Mouse (Mus musculus) thymus, postnatal 4 days (tissue): ENCODE data around the gene Gm20388.
A peak's percentile ranks its signal among the peaks of the same experiment; 100 is the strongest.

Source experiments
- DNase-seq: peaks from one replicate; pipeline ENCODE4 v3.0.0; 2021

Gm20388 gene

DNA sequence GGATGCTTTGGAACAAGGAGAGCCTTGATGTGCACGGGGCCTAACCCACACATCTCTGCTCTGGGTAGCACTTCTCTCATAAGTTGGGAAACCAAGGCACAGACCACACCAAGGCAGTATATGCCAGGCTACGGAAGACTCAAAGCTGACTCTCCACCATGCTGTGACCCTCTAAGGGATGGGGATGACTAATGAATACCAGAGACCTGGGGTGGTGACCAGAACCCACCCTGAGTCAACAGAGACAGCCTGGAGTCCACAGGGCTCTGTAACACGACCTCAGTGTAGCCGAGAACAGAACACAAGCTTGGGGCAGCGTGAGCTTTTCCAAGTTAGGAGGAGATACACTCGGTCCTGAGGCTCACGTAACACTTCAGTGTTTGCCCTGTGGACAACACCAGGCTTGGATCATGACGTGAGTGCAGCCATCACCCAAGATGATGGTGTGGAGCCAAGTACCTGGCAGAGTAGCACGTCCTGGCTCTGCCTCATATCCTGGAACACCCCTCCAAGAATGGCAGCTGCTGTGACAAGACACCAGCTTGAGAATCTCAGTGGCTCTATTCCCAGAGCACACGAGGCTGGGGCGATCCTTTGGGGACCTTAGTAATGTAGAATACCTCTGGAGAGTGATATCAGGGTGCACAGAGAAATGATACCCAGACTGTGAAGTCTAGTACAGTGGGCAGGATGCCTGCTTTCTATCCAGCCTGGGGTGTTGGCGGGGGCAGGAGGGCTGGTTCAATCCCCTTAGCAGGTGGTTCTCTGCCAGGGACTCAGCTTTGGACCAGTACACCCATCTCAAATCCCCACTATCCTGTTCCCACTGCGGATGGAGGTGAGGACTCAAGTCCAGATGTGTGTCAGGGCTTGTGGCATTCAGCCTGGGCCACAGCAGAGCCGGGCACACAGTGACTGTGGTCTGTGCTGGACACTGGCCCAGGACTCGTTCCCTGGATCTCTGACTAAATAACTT, 1979.5 kb downstream of the Gm20388 start:
- no peak for DNase-seq

GRCm38 (mm10) chr8:121892875-121893274, 1982.2 kb downstream of the Gm20388 start:
- DNase-seq: no peak

- no peak for DNase-seq
Observed at GRCm38 (mm10) chr8:121895910-121896309, 1985.3 kb downstream of the Gm20388 start.

GRCm38 (mm10) chr8:121896476-121897145, 1986.0 kb downstream of the Gm20388 start:
- no peak for DNase-seq

GRCm38 (mm10) chr8:121897205-121897604, 1986.6 kb downstream of the Gm20388 start:
- no peak for DNase-seq

DNA sequence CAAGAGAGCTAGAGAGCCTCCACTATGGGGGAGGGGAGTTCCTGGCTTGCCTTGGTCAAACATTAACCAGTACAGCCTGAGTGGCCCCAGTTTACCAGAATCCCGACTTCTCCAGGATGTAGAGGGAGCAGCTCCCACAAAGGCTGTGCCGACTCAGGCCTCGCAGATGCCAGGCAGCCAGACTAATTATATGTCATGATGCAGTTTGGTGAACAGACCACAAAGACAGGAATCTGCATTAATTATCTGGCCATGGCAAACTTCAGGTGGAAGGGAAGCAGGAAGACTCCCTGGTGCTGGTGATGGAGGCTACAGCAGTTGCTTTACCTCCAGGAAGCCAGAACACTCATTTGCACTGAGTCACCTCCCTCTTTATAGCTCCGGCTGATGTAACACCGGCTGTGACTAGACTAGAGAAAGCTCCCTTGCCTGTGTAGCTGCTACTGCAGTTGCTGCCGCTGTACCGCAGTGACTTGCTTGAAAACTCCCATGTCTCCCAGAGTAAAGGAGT, 1987.3 kb downstream of the Gm20388 start:
- no peak for DNase-seq

GRCm38 (mm10) chr8:121898401-121898931, 1987.8 kb downstream of the Gm20388 start:
- DNase-seq: peak; percentile 60

DNA sequence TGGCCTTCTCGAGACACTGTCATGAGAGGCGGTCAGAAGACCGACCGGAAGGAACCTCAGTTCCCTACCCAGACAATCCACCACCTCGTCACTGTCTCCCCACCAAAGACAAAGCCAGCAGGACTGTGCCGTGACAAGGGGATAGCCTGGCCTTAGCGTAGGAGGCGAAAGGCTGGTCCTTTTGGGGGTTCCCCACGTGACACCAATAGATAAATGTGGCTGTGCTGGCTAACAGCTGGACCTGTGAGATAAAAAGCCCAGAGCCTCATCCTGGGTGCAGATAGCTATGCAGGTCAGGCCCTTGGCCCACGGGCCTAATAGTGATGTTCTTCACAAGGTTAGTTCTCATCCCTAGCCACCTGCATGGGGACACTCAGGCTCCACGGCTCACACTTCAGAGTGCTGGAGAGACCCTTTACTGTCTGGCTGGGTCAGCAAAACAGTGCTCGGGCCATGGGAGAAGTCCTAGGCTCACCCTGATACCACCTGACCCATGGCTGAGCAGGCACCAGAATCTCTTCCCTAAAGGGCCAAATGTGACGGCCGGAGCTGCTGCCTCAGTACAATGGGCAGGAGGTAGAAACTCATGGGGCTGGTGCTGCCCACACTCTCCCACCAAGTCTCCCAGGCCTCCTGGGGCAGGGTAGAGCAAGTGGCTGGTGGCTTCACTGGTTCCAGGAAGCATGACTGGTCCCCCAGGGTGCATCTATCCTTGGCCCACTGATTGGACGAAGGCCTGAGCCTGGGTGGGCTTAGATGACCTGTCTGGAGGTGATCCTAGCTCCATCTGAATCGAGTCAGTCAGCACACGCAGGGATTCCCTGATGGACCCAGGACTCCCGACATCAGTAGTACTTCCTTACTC, 1988.8 kb downstream of the Gm20388 start:
- no peak for DNase-seq

DNA sequence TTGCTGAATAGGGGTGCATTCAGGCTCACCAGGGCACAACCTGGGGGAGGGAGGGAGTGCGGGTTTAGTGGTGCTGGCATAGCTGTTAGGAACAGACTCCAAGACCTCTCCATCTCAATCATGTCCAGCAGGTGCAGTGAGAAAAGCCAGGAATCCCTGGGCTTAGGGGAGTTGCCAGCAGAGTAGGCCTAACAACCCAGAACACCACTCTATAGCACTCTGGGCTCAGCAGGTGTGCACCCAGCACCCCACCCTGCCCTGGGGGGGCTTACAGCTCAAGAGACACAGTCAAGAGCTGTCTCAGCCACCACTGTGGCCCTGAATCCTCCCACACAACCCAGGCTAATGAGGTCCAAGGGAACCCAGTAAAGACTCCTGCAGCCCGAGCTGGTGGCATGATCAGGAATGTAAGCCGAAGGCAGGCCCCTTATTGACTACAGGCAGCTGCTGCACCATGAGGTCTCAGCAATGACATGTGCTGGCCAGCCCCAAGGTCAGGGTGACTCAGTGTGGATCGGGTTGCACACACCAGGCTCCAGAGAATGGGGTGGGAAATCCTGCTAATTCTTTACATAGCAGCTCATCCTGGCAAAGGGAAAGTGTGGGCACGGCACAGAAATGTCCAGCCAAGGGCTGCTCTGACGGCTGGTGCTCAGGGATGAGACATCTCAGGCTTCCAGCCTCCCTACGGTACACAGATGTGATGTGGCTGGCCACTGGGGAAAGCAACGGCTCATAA, 1991.0 kb downstream of the Gm20388 start:
- DNase-seq: no peak

DNA sequence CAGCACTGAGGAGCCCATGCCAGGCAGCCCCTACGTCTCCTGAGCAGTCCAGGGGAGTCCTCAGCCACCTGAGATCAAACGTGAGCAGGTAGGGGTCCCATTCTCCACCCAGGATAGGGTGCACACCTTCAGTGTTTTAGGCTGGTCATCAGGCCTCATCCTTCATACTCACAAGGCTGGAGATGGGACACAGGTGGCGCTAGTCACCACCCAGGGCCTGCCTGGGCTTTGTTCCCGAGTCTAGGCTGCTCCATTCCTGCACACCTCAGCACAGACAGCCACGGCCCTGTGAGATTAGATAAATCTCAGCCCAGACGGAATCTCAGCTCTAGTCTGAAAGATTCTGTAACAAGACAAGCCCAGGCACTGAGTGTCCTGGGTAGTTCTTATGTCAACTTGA, 1993.3 kb downstream of the Gm20388 start:
- no peak for DNase-seq

DNA sequence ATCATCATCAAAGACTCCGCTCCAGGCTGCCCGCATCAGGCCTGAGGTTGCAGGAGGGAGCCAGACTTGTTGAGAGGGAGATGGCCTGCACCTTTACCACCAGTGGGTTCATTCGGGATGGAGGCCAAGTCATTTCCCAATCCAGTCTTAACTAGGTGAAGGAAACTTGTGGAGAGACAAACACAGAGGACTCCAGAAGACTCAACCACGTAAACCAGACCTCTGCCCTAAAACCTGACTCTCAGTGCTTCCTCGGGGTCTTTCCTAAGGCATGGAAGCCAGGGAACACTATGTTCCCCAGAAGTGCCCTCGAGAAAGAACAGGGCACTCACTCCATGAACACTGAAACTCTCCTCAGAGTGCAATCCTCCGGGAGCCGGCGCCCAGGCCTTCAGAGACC, 1994.4 kb downstream of the Gm20388 start:
- no peak for DNase-seq

DNA sequence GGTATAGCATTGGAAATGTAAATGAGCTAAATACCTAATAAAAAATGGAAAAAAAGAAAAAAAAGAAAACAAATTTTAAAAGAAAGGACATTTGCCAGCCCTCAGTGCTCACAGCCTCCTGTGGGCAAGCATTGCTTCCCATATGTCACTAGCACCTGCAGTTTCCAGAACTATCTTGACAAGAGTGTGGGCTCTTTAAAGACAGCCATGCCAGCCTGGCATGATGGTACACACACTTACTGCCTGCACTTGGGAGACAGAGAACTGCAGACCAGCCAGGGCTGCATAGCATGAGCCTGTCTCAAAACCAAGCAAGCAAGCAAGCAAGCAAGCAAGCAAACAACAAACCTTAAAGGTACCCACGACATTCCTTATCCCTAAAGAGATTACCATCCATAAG, 1994.8 kb downstream of the Gm20388 start:
- DNase-seq: no peak

DNA sequence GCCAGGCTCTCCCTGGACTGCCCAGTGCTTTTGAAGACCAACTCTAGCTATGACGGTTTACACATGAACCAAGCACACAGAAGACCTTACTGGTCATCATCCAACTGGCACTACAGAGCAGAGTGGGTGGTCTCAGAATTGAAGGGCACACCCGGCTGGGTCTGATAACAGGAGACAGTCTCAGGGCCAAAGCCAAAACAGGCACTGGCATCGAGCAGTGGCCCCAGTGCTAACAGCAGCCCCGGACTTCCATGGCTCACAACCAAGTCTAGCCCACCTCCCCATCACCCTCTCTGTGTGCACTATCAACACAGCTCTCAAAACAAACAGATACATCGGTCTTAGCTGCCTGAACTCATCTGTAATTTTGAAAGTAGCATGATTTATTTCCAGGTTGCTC, 1995.2 kb downstream of the Gm20388 start:
- DNase-seq: no peak

DNA sequence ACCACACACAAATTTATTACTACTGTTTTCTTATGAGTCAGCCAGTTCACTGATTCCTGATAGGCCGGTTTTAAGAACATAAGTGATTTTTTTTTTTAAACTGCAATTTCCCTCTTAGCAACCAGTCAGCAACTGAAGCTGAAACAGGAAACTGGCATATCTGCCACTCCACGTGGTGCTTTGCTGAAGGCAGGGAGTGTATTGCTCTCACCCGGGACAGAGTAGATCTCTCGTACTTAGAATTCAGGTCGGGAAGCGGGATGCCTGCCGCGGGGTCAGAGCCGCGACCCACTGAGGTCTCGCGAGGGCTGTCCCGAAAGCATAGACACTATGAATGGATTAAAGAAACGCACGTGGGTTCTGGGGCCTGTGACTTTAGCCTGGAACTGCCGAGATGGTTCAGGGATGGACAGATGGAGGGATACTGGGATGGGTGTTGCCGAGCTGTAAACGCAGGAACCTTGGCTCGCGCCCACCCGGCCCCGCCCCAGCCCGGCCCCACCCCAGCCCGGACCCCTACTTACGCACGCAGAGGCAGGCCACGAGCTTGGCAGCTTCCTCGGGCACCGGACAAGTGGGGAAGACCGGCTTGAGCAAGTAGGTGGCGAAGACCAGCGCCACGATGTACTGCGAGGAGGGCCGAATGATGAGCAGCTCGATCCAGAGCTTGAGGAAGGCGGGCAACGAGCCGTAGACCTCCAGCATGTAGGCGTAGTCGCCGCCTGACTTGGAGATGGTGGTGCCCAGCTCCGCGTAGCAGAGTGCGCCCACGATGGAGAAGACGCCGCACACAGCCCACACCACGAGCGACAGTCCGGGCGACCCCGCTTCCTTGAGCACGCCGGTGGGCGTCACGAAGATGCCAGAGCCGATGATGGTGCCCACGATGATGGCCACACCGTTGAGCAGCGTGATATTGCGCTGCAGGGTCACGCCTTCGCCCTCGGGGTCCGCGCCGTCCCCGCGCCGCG, 1996.2 kb downstream of the Gm20388 start:
- DNase-seq: peak; percentile 50

- DNase-seq: peak; percentile 100
Observed at GRCm38 (mm10) chr8:121907587-121908248, 1997.1 kb downstream of the Gm20388 start, which contains the start of gene Slc7a5. Gene Slc7a5 (minus strand): TSS chr8:121907694.

DNA sequence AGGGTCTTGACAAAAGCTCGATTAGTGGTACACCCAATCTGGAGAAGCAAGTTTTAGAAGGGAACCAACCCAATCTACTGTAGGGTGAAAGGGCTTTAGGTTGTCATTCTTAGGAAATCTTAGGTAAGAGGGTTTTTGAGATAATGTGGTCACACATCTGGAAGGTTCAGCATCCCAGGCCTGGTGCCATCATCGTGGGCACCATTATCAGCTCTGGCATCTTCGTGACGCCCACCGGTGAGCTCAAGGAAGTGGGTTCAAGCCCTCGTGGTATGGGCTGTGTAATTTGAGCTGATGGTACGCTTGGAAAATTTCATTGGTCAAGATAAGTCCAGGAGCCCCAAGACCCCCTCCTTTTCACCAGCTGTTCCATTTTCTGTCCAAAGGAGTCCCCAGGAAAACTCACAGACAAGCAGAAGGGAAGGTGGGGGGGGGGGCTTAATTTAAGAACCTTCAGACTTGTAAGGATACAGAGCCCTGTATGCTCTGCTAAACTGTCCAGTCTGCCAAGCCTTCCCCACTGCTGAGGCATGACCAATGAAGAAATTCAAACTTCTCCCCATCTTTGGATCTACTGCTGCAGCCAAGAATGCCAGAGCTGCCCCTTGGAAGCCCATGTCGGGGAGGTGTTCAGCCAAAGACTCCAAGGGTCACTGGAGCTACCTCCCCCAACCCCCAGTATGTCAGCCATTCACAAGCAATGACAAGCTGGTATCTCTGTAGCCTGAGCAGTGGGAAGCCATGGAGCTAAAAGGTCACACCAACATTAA, 1997.9 kb downstream of the Gm20388 start:
- DNase-seq: peak; percentile 29

GRCm38 (mm10) chr8:121909148-121909541, 1998.5 kb downstream of the Gm20388 start:
- no peak for DNase-seq

GRCm38 (mm10) chr8:121909663-121910062, 1999.0 kb downstream of the Gm20388 start:
- peak; percentile 89 for DNase-seq

DNA sequence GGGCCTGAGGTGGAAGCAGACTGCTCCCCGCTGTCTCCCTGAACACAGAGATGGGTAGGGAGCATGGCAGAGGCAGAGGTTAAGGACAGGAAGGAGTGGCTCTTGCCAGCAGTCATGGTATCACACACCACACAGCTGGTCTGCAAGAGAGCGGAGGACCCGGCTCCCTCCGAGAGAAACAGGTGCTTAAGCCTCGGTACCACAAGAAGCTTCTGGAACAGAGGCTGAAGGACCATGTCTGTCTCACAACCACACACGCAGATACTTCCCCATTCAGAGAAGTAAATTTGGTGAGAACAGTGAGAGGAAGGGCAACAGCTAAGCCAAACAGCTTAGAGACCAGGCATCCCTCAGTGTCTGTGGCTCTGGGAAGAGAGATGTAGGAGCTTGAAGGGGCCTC, 2000.8 kb downstream of the Gm20388 start:
- no peak for DNase-seq
